Comparison of ENCODE assay signal across 12 mouse cellular contexts in the genomic region with DNA sequence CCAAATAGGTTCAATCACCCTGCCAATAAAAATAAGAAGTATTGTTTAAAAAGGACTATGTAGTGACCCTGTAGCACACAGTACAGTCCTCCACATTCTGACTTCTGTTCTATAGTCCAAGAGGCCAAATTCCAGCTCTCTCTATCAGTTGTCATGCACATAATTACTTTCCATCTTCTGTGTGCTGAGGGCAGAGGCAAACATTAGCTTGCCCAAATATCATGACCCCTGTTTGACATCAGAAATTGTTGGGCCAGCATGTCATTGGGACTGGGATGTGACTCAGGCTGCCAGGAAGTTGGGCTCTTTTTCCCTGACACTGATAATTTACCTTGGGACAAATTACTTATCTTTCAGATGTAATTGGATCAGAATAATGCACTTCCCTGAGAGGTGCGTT.
DNase-seq lines count a peak whose midpoint lies in the region; ATAC-seq and TF ChIP-seq lines count a peak whose summit lies in the region.
"Had no signal": no experiment of that assay in that cellular context is flagged by ENCODE, and none has a peak within 500 bp of the region (broad histone marks: within the 10 kb centered on the region; RNA-seq: fewer than 3 reads in every experiment).

No protein-coding gene starts in this region.

- no peak for DNase-seq in heart, postnatal 14 days
- DNase-seq in lung, postnatal 0 days (ENCODE audit: low spot score), result no peak
- DNase-seq in lung, adult 2 months, result no peak
- no peak for DNase-seq in limb, embryonic 10.5 days (ENCODE audit: low spot score)
- no peak for DNase-seq in cerebellum, postnatal 25 days
- DNase-seq: cerebellum, adult 11 months; layer of hippocampus, postnatal 36 days; lung, postnatal 14 days had no signal

- H3K9me3 ChIP-seq in heart, embryonic 12.5 days (replicated peaks), result no peaks in the 10 kb centered on the region
- H3K9me3 ChIP-seq in lung, postnatal 0 days (ENCODE audit: low read length), result no peaks in the 10 kb centered on the region
- H3K9me3 ChIP-seq in kidney, embryonic 14.5 days (ENCODE audit: control insufficient read depth, low read length), result no peaks in the 10 kb centered on the region
- no peaks in the 10 kb centered on the region for H3K9me3 ChIP-seq in limb, embryonic 10.5 days (replicated peaks)
- no peaks in the 10 kb centered on the region for H3K9me3 ChIP-seq in hindbrain, embryonic 12.5 days (replicated peaks)

- no peak overlapping the region for H3K4me2 ChIP-seq in heart, embryonic 12.5 days
- H3K4me2 ChIP-seq in lung, postnatal 0 days (replicated peaks; ENCODE audit: low read depth, low read length), result 0 out of 2 replicates have a peak overlapping the region, but pooled peaks have one; percentile 0
- peak overlapping the region; percentile 17; the same call in 1 of the 2 replicates for H3K4me2 ChIP-seq in kidney, embryonic 14.5 days (replicated peaks; ENCODE audit: low read depth, low read length)
- H3K4me2 ChIP-seq in hindbrain, embryonic 12.5 days (replicated peaks), result no peak overlapping the region
- H3K4me2 ChIP-seq: midbrain, embryonic 11.5 days had no signal

- H3K27me3 ChIP-seq in heart, embryonic 12.5 days (replicated peaks), result no peaks in the 10 kb centered on the region
- no peaks in the 10 kb centered on the region for H3K27me3 ChIP-seq in lung, postnatal 0 days (replicated peaks; ENCODE audit: insufficient read depth, low read length)
- no peaks in the 10 kb centered on the region for H3K27me3 ChIP-seq in kidney, embryonic 14.5 days (ENCODE audit: control insufficient read depth, insufficient read depth, low read length)
- H3K27me3 ChIP-seq in limb, embryonic 10.5 days (ENCODE audit: low read depth, poor library complexity, severe bottlenecking), result no peaks in the 10 kb centered on the region
- H3K27me3 ChIP-seq in hindbrain, embryonic 12.5 days, result no peaks in the 10 kb centered on the region

- TF ChIP-seq POLR2A in lung, adult 2 months (IDR thresholded peaks at IDR 0.05; ENCODE audit: borderline replicate concordance, extremely low read depth, low read depth, low read length), result no peak

- no peak for TF ChIP-seq CTCF in lung, postnatal 0 days (IDR thresholded peaks at IDR 0.05)
- TF ChIP-seq CTCF in lung, adult 2 months (IDR thresholded peaks at IDR 0.05; ENCODE audit: insufficient read depth, low read length), result no peak

- no peak overlapping the region for H3K9ac ChIP-seq in heart, embryonic 12.5 days
- H3K9ac ChIP-seq in lung, postnatal 0 days (replicated peaks; ENCODE audit: low read depth), result no peak overlapping the region
- no peak overlapping the region for H3K9ac ChIP-seq in kidney, embryonic 14.5 days (ENCODE audit: low read depth, low read length)
- H3K9ac ChIP-seq in hindbrain, embryonic 12.5 days, result no peak overlapping the region

- no peak; the same call in 1 of the 2 replicates for TF ChIP-seq EP300 in lung, postnatal 0 days (IDR thresholded peaks at IDR 0.05)

- peak overlapping the region; percentile 40; the same call in 1 of the 2 replicates for H3K27ac ChIP-seq in heart, embryonic 12.5 days (ENCODE audit: poor library complexity, severe bottlenecking)
- no peak overlapping the region for H3K27ac ChIP-seq in lung, postnatal 0 days (ENCODE audit: low read length)
- no peak overlapping the region for H3K27ac ChIP-seq in kidney, embryonic 14.5 days (ENCODE audit: low read depth, low read length)
- H3K27ac ChIP-seq in limb, embryonic 10.5 days, result no peak overlapping the region
- H3K27ac ChIP-seq in hindbrain, embryonic 12.5 days, result no peak overlapping the region

- no peak overlapping the region for H3K4me3 ChIP-seq in heart, embryonic 12.5 days
- no peak overlapping the region for H3K4me3 ChIP-seq in lung, postnatal 0 days (ENCODE audit: low read depth, low read length)
- H3K4me3 ChIP-seq in lung, adult 2 months (replicated peaks; ENCODE audit: extremely low read depth, low read depth, low read length), result no peak overlapping the region
- no peak overlapping the region for H3K4me3 ChIP-seq in kidney, embryonic 14.5 days (ENCODE audit: low read length)
- no peak overlapping the region for H3K4me3 ChIP-seq in limb, embryonic 10.5 days
- H3K4me3 ChIP-seq in hindbrain, embryonic 12.5 days, result no peak overlapping the region

- WGBS in heart, embryonic 12.5 days, result 30% methylated on average over 1 of the region's 1 CpGs
- whole genome bisulfite sequencing in lung, postnatal 0 days, result 64% methylated on average over 1 of the region's 1 CpGs
- WGBS in lung, adult 2 months, result 47% methylated on average over 1 of the region's 1 CpGs
- 45% methylated on average over 1 of the region's 1 CpGs for WGBS in kidney, embryonic 14.5 days
- 90% methylated on average over 1 of the region's 1 CpGs for WGBS in limb, embryonic 10.5 days
- WGBS in hindbrain, embryonic 12.5 days, result 94% methylated on average over 1 of the region's 1 CpGs

- intact Hi-C loops in heart, postnatal 14 days (cut with DNase I), result no loop called here

- ATAC-seq in heart, embryonic 12.5 days (ENCODE audit: insufficient number of reproducible peaks, low FRiP score), result no peak
- ATAC-seq in lung, postnatal 0 days, result no peak
- no peak for ATAC-seq in kidney, embryonic 14.5 days (ENCODE audit: low FRiP score, low TSS enrichment)
- no peak for ATAC-seq in hindbrain, embryonic 12.5 days (ENCODE audit: low FRiP score)

- no peaks in the 10 kb centered on the region for H3K36me3 ChIP-seq in heart, embryonic 12.5 days
- no peaks in the 10 kb centered on the region for H3K36me3 ChIP-seq in lung, postnatal 0 days (ENCODE audit: insufficient read depth, low read length)
- no peaks in the 10 kb centered on the region for H3K36me3 ChIP-seq in kidney, embryonic 14.5 days (ENCODE audit: control insufficient read depth, insufficient read depth, low read length)
- H3K36me3 ChIP-seq in limb, embryonic 10.5 days, result no peaks in the 10 kb centered on the region
- no peaks in the 10 kb centered on the region for H3K36me3 ChIP-seq in hindbrain, embryonic 12.5 days

- peaks cover 69% of the 10 kb centered on the region for H3K4me1 ChIP-seq in heart, embryonic 12.5 days (replicated peaks)
- H3K4me1 ChIP-seq in lung, postnatal 0 days (ENCODE audit: insufficient read depth, low read depth, low read length), result 0 out of 2 replicates have a peak, but pooled peaks cover 4% of the 10 kb centered on the region
- H3K4me1 ChIP-seq in lung, adult 2 months (ENCODE audit: control insufficient read depth, insufficient read depth, low read length), result peaks cover 21% of the 10 kb centered on the region
- peaks cover 26% of the 10 kb centered on the region for H3K4me1 ChIP-seq in kidney, embryonic 14.5 days (ENCODE audit: control insufficient read depth, insufficient read depth, low read length)
- H3K4me1 ChIP-seq in limb, embryonic 10.5 days, result peaks cover 9% of the 10 kb centered on the region
- H3K4me1 ChIP-seq in hindbrain, embryonic 12.5 days, result 0 out of 2 replicates have a peak, but pooled peaks cover 3% of the 10 kb centered on the region

Comparison
In these comparisons a context has a peak if more than half of its experiments do, and no peak if none do; other contexts are left out.
1. H3K4me2 ChIP-seq: peak in lung, postnatal 0 days (single experiment) and kidney, embryonic 14.5 days (single experiment); none in heart, embryonic 12.5 days (single experiment) and hindbrain, embryonic 12.5 days (single experiment).